Mouse (Mus musculus) forebrain, embryonic 15.5 days (tissue): ENCODE measurements at regions not wholly inside any gene's neighbourhood (a gene's known extent, or its start where the extent isn't known, plus 50 kb on each side); places are given as distances from the start of the nearest gene placed in this dataset.

Experiments used
- ATAC-seq: fragments of 200-750 bp; cut with Nextera tagmentation; replicated peaks from 2 replicates; pipeline ENCODE4 v1.8.0; 2017; ENCODE audit warnings: mild to moderate bottlenecking, moderate TSS enrichment, moderate library complexity
- H3K27ac ChIP-seq: fragments of 300-500 bp; sonication (generic); replicated peaks from 2 replicates; pipeline ENCODE4 v1.5.1; 2015; ENCODE audit warnings: mild to moderate bottlenecking, inconsistent platforms
- H3K27me3 ChIP-seq: fragments of 300-500 bp; sonication (generic); 2 replicates; pipeline ENCODE4 v1.6.1; 2015; ENCODE audit warnings: inconsistent platforms
- H3K36me3 ChIP-seq: fragments of 300-500 bp; sonication (generic); 2 replicates; pipeline ENCODE4 v1.6.1; 2015; ENCODE audit warnings: mild to moderate bottlenecking, inconsistent platforms
- H3K4me1 ChIP-seq: fragments of 300-500 bp; sonication (generic); 2 replicates; pipeline ENCODE4 v1.6.1; 2015; ENCODE audit warnings: inconsistent platforms
- H3K4me2 ChIP-seq: fragments of 300-500 bp; sonication (generic); replicated peaks from 2 replicates; pipeline ENCODE4 v1.6.1; 2015; ENCODE audit warnings: mild to moderate bottlenecking, inconsistent platforms
- H3K4me3 ChIP-seq: fragments of 300-500 bp; sonication (generic); 2 replicates; pipeline ENCODE4 v1.5.1; 2015; ENCODE audit warnings: mild to moderate bottlenecking, inconsistent platforms
- H3K9ac ChIP-seq: fragments of 300-500 bp; sonication (generic); replicated peaks from 2 replicates; pipeline ENCODE4 v1.6.1; 2015; ENCODE audit warnings: mild to moderate bottlenecking, inconsistent platforms
- H3K9me3 ChIP-seq: fragments of 300-500 bp; sonication (generic); 2 replicates; pipeline ENCODE4 v1.6.1; 2016; ENCODE audit warnings: inconsistent platforms
- WGBS: fragments of 180-500 bp; shearing (Covaris S2); methylation state at CpG from one replicate; pipeline ENCODE4 v1.1.7; 2015; ENCODE audit warnings: mixed read lengths; 5-methylcytosine and 5-hydroxymethylcytosine counted together

GRCm38 (mm10) chr17:93379789-93380398, 181.1 kb downstream of the Adcyap1 start:
- H3K36me3 ChIP-seq = no peaks in the 10 kb centered on the region
- WGBS = 93% methylated on average over 4 of the region's 4 CpGs
- H3K27me3 ChIP-seq = no peaks in the 10 kb centered on the region
- no peak overlapping the region for H3K9ac ChIP-seq
- H3K4me1 ChIP-seq = no peaks in the 10 kb centered on the region
- no peak overlapping the region for H3K4me2 ChIP-seq
- H3K4me3 ChIP-seq = no peak overlapping the region
- H3K9me3 ChIP-seq = no peaks in the 10 kb centered on the region
- ATAC-seq = no peak
- H3K27ac ChIP-seq = no peak overlapping the region

DNA sequence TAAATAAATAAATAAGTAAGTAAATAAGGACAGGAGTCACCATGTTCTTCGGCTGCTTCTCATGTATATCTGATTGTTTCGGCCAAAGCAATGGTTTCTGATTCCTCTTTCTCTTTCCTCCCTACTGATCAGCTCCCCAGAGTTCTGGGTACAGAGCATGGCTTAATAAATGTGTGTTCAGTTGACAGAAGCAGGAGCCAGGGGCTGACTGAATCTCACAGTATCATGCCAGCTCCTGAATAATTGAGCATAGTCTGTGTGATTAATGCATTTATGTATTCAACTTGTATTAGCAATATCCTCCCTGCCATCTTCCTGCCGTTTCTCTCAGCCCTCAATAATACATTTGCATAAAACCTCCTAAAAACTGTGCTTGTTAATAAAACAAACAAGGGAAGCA, 191.4 kb downstream of the Adcyap1 start:
- no peaks in the 10 kb centered on the region for H3K27me3 ChIP-seq
- WGBS = 78% methylated on average over 3 of the region's 3 CpGs
- no peaks in the 10 kb centered on the region for H3K36me3 ChIP-seq
- H3K9ac ChIP-seq = no peak overlapping the region
- no peaks in the 10 kb centered on the region for H3K4me1 ChIP-seq
- no peak overlapping the region for H3K27ac ChIP-seq
- no peaks in the 10 kb centered on the region for H3K9me3 ChIP-seq
- no peak overlapping the region for H3K4me3 ChIP-seq
- H3K4me2 ChIP-seq = no peak overlapping the region
- ATAC-seq = no peak

GRCm38 (mm10) chr17:93409329-93409728, 210.5 kb downstream of the Adcyap1 start:
- Histone ChIP-seq H3K9me3 (no peaks in the 10 kb centered on the region), H3K4me1 (peaks cover 3% of the 10 kb centered on the region; the same call in 1 of the 2 replicates), H3K27ac (no peak overlapping the region), H3K4me3 (no peak overlapping the region), H3K9ac (no peak overlapping the region), H3K4me2 (no peak overlapping the region), H3K36me3 (no peaks in the 10 kb centered on the region), H3K27me3 (no peaks in the 10 kb centered on the region)
- ATAC-seq = peak; percentile 94
- WGBS = 31% methylated on average over 1 of the region's 1 CpGs
